Mouse (Mus musculus): Measurements from ENCODE around the gene Slc7a8. TPM values are rescaled to one million over a fixed set of nuclear protein-coding genes. Genes with fewer than 3 reads are reported as not detected.

Slc7a8 gene
- polyA plus RNA-seq, 1 experiment from 2014 or later = 5.6 TPM

GRCm38 (mm10) chr14:54753986-54754601 is 27.7 kb downstream of the Slc7a8 start:
- ATAC-seq (replicated peaks; ENCODE audit: insufficient number of reproducible peaks, low FRiP score, low TSS enrichment) = no peak
- H3K4me2 ChIP-seq = no peak overlapping the region
- 84% methylated on average over 14 of the region's 14 CpGs for WGBS (ENCODE audit: insufficient replicate concordance)

GRCm38 (mm10) chr14:54752938-54753337 is 28.8 kb downstream of the Slc7a8 start:
- ATAC-seq (replicated peaks; ENCODE audit: insufficient number of reproducible peaks, low FRiP score, low TSS enrichment) = no peak
- no peak overlapping the region for H3K4me3 ChIP-seq (ENCODE audit: low read depth, low read length)
- no peaks in the 10 kb centered on the region for H3K4me1 ChIP-seq (ENCODE audit: control insufficient read depth, insufficient read depth, low read length)
- H3K9me3 ChIP-seq (replicated peaks; ENCODE audit: control insufficient read depth, low read length) = no peaks in the 10 kb centered on the region
- no peak overlapping the region for H3K9ac ChIP-seq (ENCODE audit: low read depth, low read length)
- H3K27me3 ChIP-seq (ENCODE audit: control insufficient read depth, insufficient read depth, low read length) = no peaks in the 10 kb centered on the region
- WGBS (ENCODE audit: insufficient replicate concordance) = 81% methylated on average over 6 of the region's 6 CpGs
- no peaks in the 10 kb centered on the region for H3K36me3 ChIP-seq (ENCODE audit: control insufficient read depth, insufficient read depth, low read length)
- no peak overlapping the region for H3K27ac ChIP-seq (ENCODE audit: low read depth, low read length)
- H3K4me2 ChIP-seq = no peak overlapping the region

More at GRCm38 (mm10) chr14:54753986-54754601, 27.7 kb downstream of the Slc7a8 start:
- H3K4me1 ChIP-seq (ENCODE audit: control insufficient read depth, insufficient read depth, low read length) = no peaks in the 10 kb centered on the region
- H3K9ac ChIP-seq (ENCODE audit: low read depth, low read length) = no peak overlapping the region
- no peak overlapping the region for H3K4me3 ChIP-seq (ENCODE audit: low read depth, low read length)
- H3K36me3 ChIP-seq (ENCODE audit: control insufficient read depth, insufficient read depth, low read length) = no peaks in the 10 kb centered on the region
- no peaks in the 10 kb centered on the region for H3K27me3 ChIP-seq (ENCODE audit: control insufficient read depth, insufficient read depth, low read length)
- H3K9me3 ChIP-seq (replicated peaks; ENCODE audit: control insufficient read depth, low read length) = no peaks in the 10 kb centered on the region
- no peak overlapping the region for H3K27ac ChIP-seq (ENCODE audit: low read depth, low read length)

GRCm38 (mm10) chr14:54751768-54752167 is 30.0 kb downstream of the Slc7a8 start:
- H3K27ac ChIP-seq (ENCODE audit: low read depth, low read length) = no peak overlapping the region
- no peaks in the 10 kb centered on the region for H3K36me3 ChIP-seq (ENCODE audit: control insufficient read depth, insufficient read depth, low read length)
- H3K4me1 ChIP-seq (ENCODE audit: control insufficient read depth, insufficient read depth, low read length) = no peaks in the 10 kb centered on the region
- H3K9me3 ChIP-seq (replicated peaks; ENCODE audit: control insufficient read depth, low read length) = no peaks in the 10 kb centered on the region
- 73% methylated on average over 1 of the region's 1 CpGs for WGBS (ENCODE audit: insufficient replicate concordance)
- H3K4me2 ChIP-seq = no peak overlapping the region
- no peak overlapping the region for H3K9ac ChIP-seq (ENCODE audit: low read depth, low read length)
- H3K27me3 ChIP-seq (ENCODE audit: control insufficient read depth, insufficient read depth, low read length) = no peaks in the 10 kb centered on the region
- ATAC-seq (replicated peaks; ENCODE audit: insufficient number of reproducible peaks, low FRiP score, low TSS enrichment) = no peak
- H3K4me3 ChIP-seq (ENCODE audit: low read depth, low read length) = no peak overlapping the region

GRCm38 (mm10) chr14:54749238-54749637 is 32.5 kb downstream of the Slc7a8 start:
- Histone ChIP-seq H3K27ac (ENCODE audit: low read depth, low read length) (no peak overlapping the region), H3K4me2 (no peak overlapping the region), H3K4me3 (ENCODE audit: low read depth, low read length) (no peak overlapping the region), H3K9ac (ENCODE audit: low read depth, low read length) (no peak overlapping the region), H3K27me3 (ENCODE audit: control insufficient read depth, insufficient read depth, low read length) (no peaks in the 10 kb centered on the region), H3K4me1 (ENCODE audit: control insufficient read depth, insufficient read depth, low read length) (peaks cover 8% of the 10 kb centered on the region), H3K9me3 (replicated peaks; ENCODE audit: control insufficient read depth, low read length) (no peaks in the 10 kb centered on the region), H3K36me3 (ENCODE audit: control insufficient read depth, insufficient read depth, low read length) (no peaks in the 10 kb centered on the region)
- WGBS (ENCODE audit: insufficient replicate concordance) = 72% methylated on average over 4 of the region's 4 CpGs
- ATAC-seq (replicated peaks; ENCODE audit: insufficient number of reproducible peaks, low FRiP score, low TSS enrichment) = no peak

- H3K4me1 ChIP-seq (ENCODE audit: control insufficient read depth, insufficient read depth, low read length) = peaks cover 8% of the 10 kb centered on the region
- no peaks in the 10 kb centered on the region for H3K9me3 ChIP-seq (replicated peaks; ENCODE audit: control insufficient read depth, low read length)
- H3K4me3 ChIP-seq (ENCODE audit: low read depth, low read length) = no peak overlapping the region
- WGBS (ENCODE audit: insufficient replicate concordance) = 65% methylated on average over 16 of the region's 16 CpGs
- no peaks in the 10 kb centered on the region for H3K36me3 ChIP-seq (ENCODE audit: control insufficient read depth, insufficient read depth, low read length)
- no peak overlapping the region for H3K4me2 ChIP-seq
- H3K9ac ChIP-seq (ENCODE audit: low read depth, low read length) = no peak overlapping the region
- H3K27me3 ChIP-seq (ENCODE audit: control insufficient read depth, insufficient read depth, low read length) = no peaks in the 10 kb centered on the region
- H3K27ac ChIP-seq (ENCODE audit: low read depth, low read length) = no peak overlapping the region
- no peak for ATAC-seq (replicated peaks; ENCODE audit: insufficient number of reproducible peaks, low FRiP score, low TSS enrichment)
Observed at GRCm38 (mm10) chr14:54747942-54748917, 33.5 kb downstream of the Slc7a8 start.

GRCm38 (mm10) chr14:54746038-54746437 is 35.7 kb downstream of the Slc7a8 start:
- no peak overlapping the region for H3K4me2 ChIP-seq
- peaks cover 17% of the 10 kb centered on the region for H3K4me1 ChIP-seq (ENCODE audit: control insufficient read depth, insufficient read depth, low read length)
- no peaks in the 10 kb centered on the region for H3K9me3 ChIP-seq (replicated peaks; ENCODE audit: control insufficient read depth, low read length)
- no peak overlapping the region for H3K9ac ChIP-seq (ENCODE audit: low read depth, low read length)
- no peak for ATAC-seq (replicated peaks; ENCODE audit: insufficient number of reproducible peaks, low FRiP score, low TSS enrichment)
- no peaks in the 10 kb centered on the region for H3K27me3 ChIP-seq (ENCODE audit: control insufficient read depth, insufficient read depth, low read length)
- WGBS (ENCODE audit: insufficient replicate concordance) = 44% methylated on average over 9 of the region's 9 CpGs
- H3K27ac ChIP-seq (ENCODE audit: low read depth, low read length) = no peak overlapping the region
- H3K36me3 ChIP-seq (ENCODE audit: control insufficient read depth, insufficient read depth, low read length) = no peaks in the 10 kb centered on the region
- no peak overlapping the region for H3K4me3 ChIP-seq (ENCODE audit: low read depth, low read length)

GRCm38 (mm10) chr14:54744473-54744872 is 37.3 kb downstream of the Slc7a8 start:
- WGBS (ENCODE audit: insufficient replicate concordance) = 39% methylated on average over 8 of the region's 8 CpGs
- H3K9ac ChIP-seq (ENCODE audit: low read depth, low read length) = no peak overlapping the region
- H3K4me1 ChIP-seq (ENCODE audit: control insufficient read depth, insufficient read depth, low read length) = peaks cover 17% of the 10 kb centered on the region
- no peaks in the 10 kb centered on the region for H3K27me3 ChIP-seq (ENCODE audit: control insufficient read depth, insufficient read depth, low read length)
- ATAC-seq (replicated peaks; ENCODE audit: insufficient number of reproducible peaks, low FRiP score, low TSS enrichment) = no peak
- H3K4me2 ChIP-seq = no peak overlapping the region
- no peak overlapping the region for H3K27ac ChIP-seq (ENCODE audit: low read depth, low read length)
- H3K9me3 ChIP-seq (replicated peaks; ENCODE audit: control insufficient read depth, low read length) = no peaks in the 10 kb centered on the region
- no peak overlapping the region for H3K4me3 ChIP-seq (ENCODE audit: low read depth, low read length)
- no peaks in the 10 kb centered on the region for H3K36me3 ChIP-seq (ENCODE audit: control insufficient read depth, insufficient read depth, low read length)

GRCm38 (mm10) chr14:54742375-54742774 is 39.4 kb downstream of the Slc7a8 start:
- Histone ChIP-seq H3K9me3 (replicated peaks; ENCODE audit: control insufficient read depth, low read length) (no peaks in the 10 kb centered on the region), H3K4me1 (ENCODE audit: control insufficient read depth, insufficient read depth, low read length) (peaks cover 17% of the 10 kb centered on the region), H3K27me3 (ENCODE audit: control insufficient read depth, insufficient read depth, low read length) (no peaks in the 10 kb centered on the region), H3K4me2 (no peak overlapping the region), H3K36me3 (ENCODE audit: control insufficient read depth, insufficient read depth, low read length) (no peaks in the 10 kb centered on the region), H3K4me3 (ENCODE audit: low read depth, low read length) (no peak overlapping the region), H3K27ac (ENCODE audit: low read depth, low read length) (no peak overlapping the region), H3K9ac (ENCODE audit: low read depth, low read length) (no peak overlapping the region)
- ATAC-seq (replicated peaks; ENCODE audit: insufficient number of reproducible peaks, low FRiP score, low TSS enrichment) = no peak
- 69% methylated on average over 2 of the region's 2 CpGs for WGBS (ENCODE audit: insufficient replicate concordance)

Data from heart, embryonic 11.5 days (tissue).